Mouse (Mus musculus) mature B cell (primary cell): ENCODE results near the gene Cds1.
"Not testable (repeated sequence)": the region's sequence is repeated elsewhere in the genome, so short reads cannot be mapped to it uniquely, and the experiment has no call there.

Experiments used
- in situ Hi-C: fragments of 300-500 bp; cut with MboI; formaldehyde crosslinking; loops from 2 replicates; pipeline ENCODE4 v1.14.3; 2019

Cds1 gene

GRCm38 (mm10) chr5:101828932-101829331 is 64.0 kb downstream of the Cds1 start:
- in situ Hi-C loops: no loop called here

GRCm38 (mm10) chr5:101830180-101830579 is 65.2 kb downstream of the Cds1 start:
- in situ Hi-C loops: no loop called here

- in situ Hi-C loops: no loop called here
Measured at GRCm38 (mm10) chr5:101832042-101832441, 67.1 kb downstream of the Cds1 start.

GRCm38 (mm10) chr5:101832991-101833390 is 68.1 kb downstream of the Cds1 start:
- in situ Hi-C loops: no loop called here

DNA sequence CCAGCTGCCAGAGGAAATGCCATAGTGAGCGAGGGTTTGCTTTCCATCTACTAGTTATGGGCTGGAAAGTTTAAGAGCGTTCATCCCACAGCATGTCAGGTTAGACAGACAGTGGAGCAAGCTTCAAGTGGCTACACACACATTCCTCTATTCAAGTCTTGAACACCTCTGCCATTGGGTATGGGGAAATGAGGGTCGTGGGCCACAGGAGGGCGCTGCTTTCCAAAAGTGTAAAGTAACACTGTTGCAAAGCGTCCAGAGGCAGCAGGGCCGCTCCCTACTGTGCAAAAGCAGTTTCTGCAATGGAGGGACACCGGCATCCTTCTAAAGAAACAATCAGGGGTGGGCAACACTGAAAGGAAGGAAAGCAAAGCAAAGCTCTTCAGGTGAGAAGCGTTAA is 68.9 kb downstream of the Cds1 start:
- in situ Hi-C loops: no loop called here

DNA sequence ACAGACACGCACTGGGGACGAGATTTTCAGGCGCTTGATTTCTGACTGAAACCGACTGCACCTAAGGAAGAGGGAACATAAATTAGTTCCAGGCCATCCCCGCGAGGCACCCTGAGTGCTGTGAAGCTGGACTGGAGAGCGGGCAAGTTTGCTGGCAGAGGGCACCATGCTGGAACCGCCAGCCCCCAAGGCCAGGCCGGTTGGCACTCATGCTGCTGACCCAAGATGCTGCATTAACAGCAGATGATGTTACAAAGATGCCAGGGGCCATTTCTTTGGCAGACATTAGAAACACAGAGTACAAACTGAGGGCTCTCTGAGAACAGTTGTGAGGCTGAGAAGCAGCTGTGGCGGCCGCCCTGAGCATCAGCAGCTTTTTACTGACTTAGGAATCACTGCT is 71.3 kb downstream of the Cds1 start:
- in situ Hi-C loops: no loop called here

DNA sequence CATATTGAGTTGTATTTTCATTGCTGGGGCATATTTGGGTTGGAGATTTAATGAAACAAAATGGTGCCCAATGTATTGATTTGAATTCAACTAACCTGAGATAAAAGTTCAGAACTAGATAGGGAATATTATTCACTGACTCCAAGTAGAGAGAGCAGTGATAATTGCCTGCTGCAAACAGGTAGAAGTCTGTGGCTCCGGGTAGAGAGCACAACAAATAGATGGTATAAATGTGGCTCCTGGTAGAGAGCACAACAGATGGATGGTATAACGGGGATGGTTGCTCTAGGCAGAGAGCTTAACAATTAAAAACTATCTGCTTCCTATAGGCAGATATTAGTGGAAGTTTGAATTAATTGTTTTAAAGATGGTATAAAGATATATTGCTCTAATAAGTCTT is 72.7 kb downstream of the Cds1 start:
- in situ Hi-C loops: not testable (repeated sequence)

GRCm38 (mm10) chr5:101840476-101840875 is 75.5 kb downstream of the Cds1 start:
- in situ Hi-C loops: no loop called here

DNA sequence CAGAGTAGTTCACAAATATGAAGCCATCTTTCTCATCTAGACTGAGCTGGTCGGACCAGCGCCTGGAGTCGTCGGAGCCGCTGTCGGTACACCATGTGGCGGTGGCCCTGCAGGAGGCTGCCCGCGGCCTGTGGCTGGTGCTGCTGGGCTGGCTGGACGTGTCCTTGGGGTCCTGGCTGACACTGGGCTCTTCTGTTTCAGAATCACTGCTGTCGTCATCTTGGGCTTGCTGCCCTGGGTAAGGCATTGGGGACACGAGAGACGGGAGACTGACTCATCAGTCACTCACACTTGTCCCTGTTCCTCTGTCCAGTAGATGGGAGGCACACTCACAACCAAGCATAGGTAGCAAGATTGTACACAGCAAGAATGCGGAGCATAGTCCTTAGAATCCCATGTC is 80.1 kb downstream of the Cds1 start:
- in situ Hi-C loops: no loop called here

DNA sequence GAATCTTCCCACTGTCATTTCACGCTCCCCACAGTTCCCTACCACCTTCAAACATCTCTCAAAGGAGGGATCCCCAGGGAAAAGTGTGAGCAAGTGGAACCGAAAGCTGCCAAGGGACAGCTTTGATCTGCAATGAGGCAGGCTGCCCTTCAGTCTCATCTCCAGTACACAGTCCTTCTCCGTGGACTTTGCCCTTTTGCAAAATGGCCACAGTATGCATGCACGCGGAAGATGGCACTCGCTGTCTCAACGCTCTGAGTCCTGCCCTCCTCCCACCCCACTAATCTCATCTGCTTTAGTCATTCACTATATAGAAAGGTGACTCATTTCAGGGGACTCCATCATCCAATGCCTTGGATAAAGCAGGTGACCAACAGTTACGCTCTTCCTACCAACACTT is 81.0 kb downstream of the Cds1 start:
- in situ Hi-C loops: no loop called here

DNA sequence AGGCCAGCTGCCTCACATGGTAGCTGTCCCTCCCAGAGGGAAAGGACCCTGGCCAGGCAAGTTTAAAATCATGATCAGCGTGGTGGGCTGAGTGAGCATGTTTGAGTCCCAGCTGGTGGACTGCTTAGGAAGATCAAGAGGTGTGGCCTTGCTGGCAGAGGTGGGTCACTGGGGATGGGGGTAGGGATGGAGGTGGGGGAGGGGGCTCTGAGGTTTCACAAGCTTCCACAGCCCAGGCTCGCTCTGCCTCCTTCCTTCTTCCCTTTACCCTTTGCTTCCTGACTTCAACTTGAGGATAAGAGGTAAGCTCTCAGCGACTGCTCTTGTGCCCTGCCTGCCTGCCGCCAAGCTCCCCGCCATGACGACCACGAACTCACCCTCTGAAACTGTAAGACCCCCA is 82.4 kb downstream of the Cds1 start:
- in situ Hi-C loops: no loop called here

GRCm38 (mm10) chr5:101847762-101848161 is 82.8 kb downstream of the Cds1 start:
- in situ Hi-C loops: no loop called here

DNA sequence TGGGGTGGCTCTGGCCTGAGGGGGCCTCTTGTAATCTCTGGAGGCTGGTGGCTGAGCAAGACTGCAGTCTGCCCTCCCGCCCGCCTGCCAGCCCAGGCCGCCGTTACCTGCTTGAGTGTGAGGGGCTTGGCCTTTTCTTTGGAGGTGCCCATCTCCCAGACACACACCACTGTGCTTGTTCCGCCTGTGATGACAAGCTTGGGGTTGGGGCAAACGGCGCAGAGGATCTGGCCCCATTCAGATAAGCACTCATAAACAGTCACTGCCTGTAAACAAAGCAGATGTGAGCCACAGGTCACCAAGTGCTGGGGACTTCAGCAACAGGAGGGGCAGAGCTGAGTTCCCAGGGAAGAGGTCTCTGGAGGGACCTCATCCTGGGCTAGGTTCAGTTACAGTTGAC is 86.2 kb downstream of the Cds1 start:
- in situ Hi-C loops: no loop called here

DNA sequence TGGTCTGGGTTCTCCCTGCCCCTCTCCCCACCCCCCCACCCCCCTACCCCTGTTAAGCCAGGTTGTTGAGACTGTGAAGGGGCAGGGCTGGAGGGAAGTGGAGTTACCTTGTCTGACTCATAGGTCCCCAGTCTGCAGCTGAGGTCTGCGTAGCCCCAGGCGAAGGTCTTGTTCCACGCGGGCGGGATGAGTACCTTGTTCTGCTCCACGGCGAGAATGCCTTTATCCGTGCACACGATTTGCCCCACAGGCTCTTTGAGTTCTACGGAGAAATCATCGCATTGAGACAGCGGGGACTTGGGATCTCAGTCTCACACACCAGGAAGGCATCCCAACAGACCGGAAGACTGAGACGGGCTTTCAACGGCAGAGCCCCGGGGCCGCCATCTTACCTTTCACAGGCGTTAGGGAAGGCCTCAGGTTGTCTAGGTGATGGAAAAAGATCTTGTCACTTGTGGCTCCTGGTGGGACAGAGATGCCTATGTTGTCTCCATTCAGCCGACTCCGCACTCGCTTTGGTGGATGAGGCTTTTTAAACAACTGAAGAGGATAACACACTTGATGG is 87.3 kb downstream of the Cds1 start:
- in situ Hi-C loops: no loop called here

- in situ Hi-C loops: no loop called here
Measured at GRCm38 (mm10) chr5:101854100-101854499, 89.2 kb downstream of the Cds1 start.

- in situ Hi-C loops: no loop called here
Measured at GRCm38 (mm10) chr5:101854667-101855066, 89.7 kb downstream of the Cds1 start.

DNA sequence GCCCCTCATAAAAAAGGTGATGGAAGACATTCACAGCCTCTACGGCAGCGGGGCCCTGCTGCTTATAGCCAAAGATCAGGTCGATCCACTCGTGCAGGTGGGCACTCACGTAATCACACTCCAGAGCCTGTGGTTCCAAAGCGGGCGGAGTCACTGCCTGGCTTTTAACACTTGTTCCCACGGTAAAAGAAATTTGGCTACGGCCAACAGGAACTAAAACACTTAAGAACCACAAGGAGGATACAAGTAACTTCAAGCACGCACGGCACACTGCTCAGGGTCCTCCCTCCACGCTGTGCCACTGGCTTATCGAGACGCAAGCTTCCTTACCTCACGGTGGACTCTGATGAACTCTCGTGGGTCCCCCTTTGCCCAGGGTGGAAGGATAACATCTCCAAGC is 90.5 kb downstream of the Cds1 start:
- in situ Hi-C loops: no loop called here

DNA sequence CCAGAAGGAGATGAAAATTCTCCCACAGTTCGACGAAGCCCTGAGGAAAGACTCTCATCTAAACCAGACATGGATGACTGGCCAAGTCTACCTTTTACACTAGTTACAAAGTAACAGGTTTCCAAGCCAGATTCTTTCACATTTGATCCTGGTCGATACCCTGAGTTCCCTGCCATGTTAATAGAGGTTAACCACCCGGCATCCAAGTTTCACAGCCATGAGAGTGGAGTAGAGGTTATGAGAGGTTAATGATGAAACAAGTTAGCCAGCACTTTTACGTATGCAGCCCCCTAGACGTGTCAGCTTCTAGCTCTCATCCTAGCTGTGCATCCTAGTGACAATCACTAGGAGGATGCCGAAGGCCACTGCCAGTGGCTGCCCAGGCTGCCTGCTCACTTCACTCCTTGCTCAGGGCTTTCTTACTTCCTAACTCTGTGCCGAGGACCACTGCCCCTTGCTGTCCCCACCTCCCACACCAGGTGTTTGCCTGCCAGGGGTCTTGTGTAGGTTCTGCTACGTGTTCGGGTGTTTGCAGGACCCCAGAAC is 94.0 kb downstream of the Cds1 start:
- in situ Hi-C loops: no loop called here

DNA sequence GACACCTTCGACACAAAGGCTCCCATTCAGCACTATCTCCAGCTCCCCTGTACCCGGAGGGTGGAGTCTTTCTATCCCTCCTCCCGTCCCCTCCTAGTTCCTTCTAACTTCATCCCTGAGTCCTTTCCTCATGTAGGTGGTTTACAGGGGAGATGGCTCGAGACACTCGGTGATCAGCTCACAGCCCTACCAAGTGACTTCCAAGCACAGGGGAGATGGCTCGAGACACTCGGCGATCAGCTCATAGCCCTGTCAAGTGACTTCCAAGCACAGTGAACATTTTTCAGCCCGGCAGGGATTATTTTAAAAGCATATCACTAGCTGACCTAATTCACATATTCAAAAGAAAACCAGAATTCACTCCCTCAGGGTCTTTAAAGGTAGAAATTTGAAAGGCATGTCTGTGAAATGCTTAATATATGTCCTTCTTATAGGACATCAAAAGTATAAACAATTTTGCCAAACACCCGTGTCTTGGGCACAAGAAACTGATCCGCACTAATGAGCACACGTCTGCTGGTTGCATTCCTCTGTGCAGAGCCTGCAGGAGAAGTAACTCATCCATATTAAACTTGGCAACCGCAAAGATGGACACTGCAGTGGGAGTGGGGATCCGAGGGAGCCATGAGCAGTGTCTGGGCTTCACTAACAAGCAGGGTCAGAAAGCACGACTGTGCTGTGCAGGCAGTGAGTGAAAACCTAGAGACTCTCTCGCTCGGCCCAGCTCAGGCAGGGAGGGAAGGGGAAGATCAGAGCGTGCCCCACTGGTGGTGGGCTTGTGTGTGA is 97.0 kb downstream of the Cds1 start:
- in situ Hi-C loops: no loop called here

GRCm38 (mm10) chr5:101862651-101863050 is 97.7 kb downstream of the Cds1 start:
- in situ Hi-C loops: no loop called here

DNA sequence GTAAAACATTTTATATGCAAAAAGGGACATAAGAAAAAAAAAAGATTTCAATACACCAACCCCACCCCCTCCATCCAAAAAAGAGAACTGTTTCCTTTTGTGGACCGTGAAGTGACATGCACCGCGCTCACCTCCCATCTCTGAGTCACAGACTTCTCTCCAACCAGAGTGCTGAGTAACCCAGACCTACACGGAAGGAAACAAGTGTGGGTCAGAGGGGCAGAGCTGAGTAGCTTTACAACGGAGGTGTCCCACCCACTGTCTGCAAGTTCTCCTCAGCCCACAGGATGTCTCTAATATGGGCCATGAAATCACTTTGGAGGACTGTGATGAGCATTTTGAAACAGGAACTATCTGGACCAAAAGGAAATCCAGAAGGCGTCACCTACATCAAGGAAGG is 99.0 kb downstream of the Cds1 start:
- in situ Hi-C loops: no loop called here

DNA sequence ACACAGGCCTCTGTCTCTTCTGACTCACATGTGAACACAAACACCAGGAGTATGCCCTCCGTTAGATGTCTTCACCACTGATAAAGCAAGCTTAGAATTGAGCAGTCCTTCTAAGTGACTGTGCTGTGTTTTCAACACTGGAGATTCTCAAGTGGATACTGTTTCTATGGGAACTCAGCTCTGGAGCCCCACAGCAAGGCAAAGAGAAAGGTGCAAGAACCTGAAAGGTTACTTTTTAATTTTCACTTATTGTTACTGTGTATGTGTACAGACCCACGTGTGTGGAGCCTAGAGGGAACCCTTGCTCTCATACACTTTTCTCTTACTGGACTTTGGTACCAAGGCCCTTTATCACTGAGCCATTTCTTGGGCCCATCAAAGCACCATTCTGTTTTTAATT is 101.8 kb downstream of the Cds1 start:
- in situ Hi-C loops: no loop called here
